Mouse (Mus musculus) left cerebral cortex, adult 9 months (tissue): Measurements from ENCODE around the gene Vps26a.

Source experiments
- DNase-seq, 2 experiments: peaks; one replicate each; pipeline ENCODE4 v3.0.0; 2022; ENCODE audit warnings: low spot score in 2 of 2

Vps26a gene

GRCm38 (mm10) chr10:62486618-62487415, at the start of gene Vps26a:
Gene Vps26a (minus strand): TSS chr10:62486805.
- DNase-seq, result peak; percentile 98 to 99

GRCm38 (mm10) chr10:62534509-62534908, 47.9 kb upstream of the Vps26a start:
- DNase-seq, result no peak

- no peak for DNase-seq
These were observed 46.2 kb upstream of the Vps26a start for GRCm38 (mm10) chr10:62532832-62533231.

GRCm38 (mm10) chr10:62530183-62530582, 43.6 kb upstream of the Vps26a start:
- no peak for DNase-seq

GRCm38 (mm10) chr10:62527351-62527750, 40.7 kb upstream of the Vps26a start, which contains the start of gene Srgn:
Gene Srgn (minus strand): TSS chr10:62527451.
- no peak for DNase-seq

GRCm38 (mm10) chr10:62522346-62522950, 35.8 kb upstream of the Vps26a start:
- no peak for DNase-seq

- no peak for DNase-seq
These were observed 35.2 kb upstream of the Vps26a start for GRCm38 (mm10) chr10:62521763-62522162.

GRCm38 (mm10) chr10:62520911-62521310, 34.3 kb upstream of the Vps26a start:
- no peak for DNase-seq

- no peak for DNase-seq
These were observed 30.9 kb upstream of the Vps26a start for GRCm38 (mm10) chr10:62517511-62517910.

GRCm38 (mm10) chr10:62512855-62513254, 26.2 kb upstream of the Vps26a start:
- no peak for DNase-seq

GRCm38 (mm10) chr10:62511528-62511927, 24.9 kb upstream of the Vps26a start:
- DNase-seq, result no peak

GRCm38 (mm10) chr10:62509032-62509656, 22.5 kb upstream of the Vps26a start:
- DNase-seq, result no peak

GRCm38 (mm10) chr10:62508459-62508858, 21.9 kb upstream of the Vps26a start:
- no peak for DNase-seq

- DNase-seq, result no peak
These were observed 21.1 kb upstream of the Vps26a start for GRCm38 (mm10) chr10:62507591-62508308.

- DNase-seq, result no peak
These were observed 20.5 kb upstream of the Vps26a start for GRCm38 (mm10) chr10:62507071-62507470.

GRCm38 (mm10) chr10:62506019-62506556, 19.5 kb upstream of the Vps26a start:
- DNase-seq, result no peak

GRCm38 (mm10) chr10:62505224-62505983, 18.8 kb upstream of the Vps26a start:
- DNase-seq, result no peak

- DNase-seq, result no peak
These were observed 17.4 kb upstream of the Vps26a start for GRCm38 (mm10) chr10:62503836-62504628.

GRCm38 (mm10) chr10:62503353-62503752, 16.7 kb upstream of the Vps26a start:
- DNase-seq, result no peak

GRCm38 (mm10) chr10:62501951-62502350, 15.3 kb upstream of the Vps26a start:
- DNase-seq, result no peak
